Mouse (Mus musculus) induced T-regulatory cell, adult 2 months (primary cell): Measurements from ENCODE around the gene Kif13a.

Experiments used
- DNase-seq: peaks from one replicate; pipeline ENCODE4 v3.0.0-alpha.2; 2012; ENCODE audit warnings: low read depth

Kif13a gene

DNA sequence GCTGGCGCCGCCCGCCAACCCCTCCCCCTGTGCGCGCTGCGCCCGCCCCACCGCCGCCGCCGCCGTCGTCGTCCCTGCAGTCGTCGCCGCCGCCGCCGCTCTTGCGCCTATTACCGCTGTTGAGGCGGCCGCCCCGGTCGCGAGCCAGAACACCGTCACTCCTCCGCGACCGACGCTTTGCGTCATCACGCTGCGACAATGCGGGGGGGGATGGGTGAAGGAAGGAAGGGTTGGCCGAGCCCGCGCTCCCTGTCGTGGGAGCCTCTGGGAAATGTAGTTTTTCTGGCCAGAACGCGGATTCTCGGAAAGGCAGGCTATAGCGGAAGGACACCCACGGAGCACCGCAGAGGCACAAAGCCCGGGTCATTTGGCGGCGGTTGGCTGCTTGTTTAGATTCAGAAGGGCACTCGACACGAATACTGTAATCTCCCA lies 201.8 kb downstream of the Kif13a start, which contains the start of gene Nup153:
TSS of gene Nup153 (minus strand) at position 104 of the 432 bp plus-strand sequence.
- peak; percentile 100 for DNase-seq

DNA sequence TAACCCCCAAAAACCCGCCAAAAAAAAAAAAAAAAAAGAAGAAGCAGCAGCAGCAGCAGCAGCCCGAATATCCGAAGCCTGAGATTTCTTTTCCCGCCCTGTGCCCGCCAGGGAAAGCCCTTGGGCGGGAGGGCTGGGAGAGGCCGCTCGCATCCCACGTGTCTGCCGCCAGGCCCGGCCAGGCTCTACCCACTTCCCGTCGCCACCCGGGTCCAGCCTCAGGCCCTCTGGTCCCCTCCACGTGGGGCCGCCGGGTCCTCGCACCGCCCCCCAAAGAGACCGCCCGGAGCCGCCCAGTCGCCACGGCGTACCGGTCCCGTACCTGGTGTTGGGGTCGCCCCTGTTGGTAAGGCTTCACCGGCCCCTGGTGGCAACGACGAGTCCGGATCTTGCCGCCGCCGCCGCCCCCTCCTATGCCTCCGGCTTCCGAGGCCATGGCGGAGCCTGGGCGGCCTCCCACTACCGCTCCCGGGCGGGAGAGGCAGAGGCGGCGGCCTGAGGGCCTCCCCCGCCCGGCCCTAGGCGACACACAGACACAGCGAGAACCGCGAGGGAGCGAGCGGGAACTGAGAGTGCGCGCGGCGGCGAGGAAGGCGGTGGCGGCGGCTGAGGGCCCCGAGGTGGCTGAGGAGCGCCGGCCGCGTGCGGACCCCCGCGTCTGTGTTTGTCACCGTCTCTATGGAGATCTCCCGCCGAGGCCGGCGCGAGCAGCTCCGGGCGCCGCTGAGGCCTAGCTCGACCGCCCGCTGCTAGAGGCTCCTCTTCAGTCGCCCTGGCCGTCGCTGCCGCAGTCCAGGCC lies 202.4 kb downstream of the Kif13a start:
- DNase-seq = peak; percentile 77

DNA sequence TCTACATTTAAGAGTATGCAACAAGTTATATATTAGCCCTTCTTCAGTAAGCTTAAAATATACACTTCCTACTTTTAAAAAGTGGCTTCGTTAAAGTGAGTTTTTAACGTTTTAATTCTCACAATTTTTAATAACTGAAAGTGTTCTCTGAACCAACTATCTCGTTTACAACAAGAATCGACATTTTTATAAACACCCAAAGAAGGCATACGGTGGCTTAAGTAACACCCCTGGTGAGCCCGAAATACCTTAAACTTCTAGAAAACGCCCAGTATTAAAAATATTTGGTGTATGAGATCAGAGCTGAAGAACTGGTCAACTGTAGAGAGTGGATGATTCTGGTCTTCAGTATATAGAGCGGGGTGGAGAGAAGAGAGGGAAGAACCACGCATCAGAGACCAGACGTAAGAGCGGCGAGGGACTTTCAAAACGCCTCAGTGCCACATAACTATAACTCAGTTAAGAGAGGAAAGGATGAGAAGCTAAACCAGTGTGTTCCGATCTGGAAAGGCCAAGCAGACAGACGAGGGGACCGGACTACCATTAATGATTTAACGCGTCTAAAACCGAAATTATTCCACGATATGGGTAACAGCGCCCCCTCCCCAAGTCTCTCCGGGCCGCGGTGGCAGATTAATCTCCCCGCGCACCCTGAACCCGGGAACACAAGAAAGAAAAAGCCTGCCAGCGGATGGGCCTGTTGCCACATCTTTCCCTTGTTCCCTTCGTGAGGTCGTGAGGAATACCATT lies 203.2 kb downstream of the Kif13a start:
- peak; percentile 68 for DNase-seq

DNA sequence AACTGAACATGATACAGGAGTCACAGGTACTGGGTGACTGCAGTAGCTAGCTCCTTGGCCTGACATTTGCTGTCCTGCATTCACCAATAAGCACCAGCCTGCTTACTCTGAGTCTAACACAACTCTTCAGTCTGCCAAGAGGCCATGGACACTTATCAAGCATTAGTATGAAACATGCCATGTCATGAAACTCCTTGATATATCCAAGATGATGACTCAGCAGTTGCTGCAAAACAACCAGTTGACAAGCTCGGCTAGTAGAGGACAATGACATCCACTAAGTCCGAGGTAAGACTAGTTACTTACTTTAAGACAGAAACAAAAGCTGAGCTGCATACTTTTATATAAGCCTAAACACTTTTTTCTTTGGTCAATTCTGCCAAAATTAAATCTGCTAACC lies 204.4 kb downstream of the Kif13a start:
- peak; percentile 69 for DNase-seq

DNA sequence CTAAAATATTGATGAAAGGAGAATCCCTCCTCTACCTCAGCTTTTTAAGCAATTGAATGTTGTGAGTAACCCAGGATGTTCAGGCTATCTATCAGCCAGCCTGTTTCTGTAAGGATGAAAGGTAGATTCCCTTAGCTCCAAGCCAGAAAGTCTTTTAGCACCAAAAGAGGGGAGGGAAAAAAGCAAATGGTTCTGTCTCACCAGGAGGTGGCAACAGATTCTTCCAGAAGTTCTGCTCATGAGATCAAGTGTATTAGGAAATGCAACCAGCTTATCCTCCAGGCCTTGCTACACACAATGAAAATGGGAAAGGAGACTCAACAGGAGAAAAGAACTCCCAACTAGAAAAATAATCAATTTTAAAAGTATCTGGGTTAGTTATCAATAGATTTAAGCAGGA lies 205.3 kb downstream of the Kif13a start:
- peak; percentile 65 for DNase-seq

DNA sequence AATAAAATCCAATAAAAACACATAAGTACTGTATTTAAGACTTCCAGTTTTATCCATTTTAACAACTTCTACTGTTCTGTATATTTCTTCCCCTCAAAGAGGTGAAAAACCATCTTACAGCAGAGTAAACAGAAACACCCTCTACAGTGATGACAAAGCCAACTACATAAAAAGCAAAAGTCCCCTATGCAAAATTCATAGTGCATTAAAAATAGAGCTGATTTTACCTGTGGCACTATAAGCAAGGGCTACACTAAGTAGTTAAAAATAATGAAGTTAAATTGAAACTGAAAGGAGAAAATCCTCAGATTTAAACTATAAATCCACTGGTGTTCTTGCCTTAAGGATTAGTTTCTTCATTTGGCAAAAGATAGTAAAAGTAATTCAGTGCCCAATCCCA lies 208.7 kb downstream of the Kif13a start:
- DNase-seq = no peak

DNA sequence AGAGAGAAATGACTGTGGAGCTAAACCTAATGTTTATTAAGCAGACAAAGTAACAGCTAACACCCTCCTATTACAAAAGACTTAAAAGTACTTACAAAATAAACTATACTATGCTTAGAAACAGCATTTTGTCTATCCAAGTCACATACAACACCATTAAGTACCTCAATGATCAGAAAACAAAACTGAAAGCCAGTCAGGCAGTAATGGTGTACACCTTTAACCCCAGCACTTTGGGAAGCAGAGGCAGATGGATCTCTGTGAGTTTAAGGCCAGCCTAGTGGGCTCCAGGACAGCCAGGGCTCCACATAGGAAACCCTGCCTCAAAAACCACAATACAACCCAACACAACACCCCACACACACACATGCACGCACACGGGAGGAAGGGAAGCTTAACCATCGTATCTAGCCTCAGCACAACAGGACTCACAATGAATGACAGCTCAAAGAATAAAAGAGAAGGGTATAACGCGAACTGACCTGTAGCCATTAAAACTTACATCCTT lies 210.7 kb downstream of the Kif13a start:
- DNase-seq = peak; percentile 67

DNA sequence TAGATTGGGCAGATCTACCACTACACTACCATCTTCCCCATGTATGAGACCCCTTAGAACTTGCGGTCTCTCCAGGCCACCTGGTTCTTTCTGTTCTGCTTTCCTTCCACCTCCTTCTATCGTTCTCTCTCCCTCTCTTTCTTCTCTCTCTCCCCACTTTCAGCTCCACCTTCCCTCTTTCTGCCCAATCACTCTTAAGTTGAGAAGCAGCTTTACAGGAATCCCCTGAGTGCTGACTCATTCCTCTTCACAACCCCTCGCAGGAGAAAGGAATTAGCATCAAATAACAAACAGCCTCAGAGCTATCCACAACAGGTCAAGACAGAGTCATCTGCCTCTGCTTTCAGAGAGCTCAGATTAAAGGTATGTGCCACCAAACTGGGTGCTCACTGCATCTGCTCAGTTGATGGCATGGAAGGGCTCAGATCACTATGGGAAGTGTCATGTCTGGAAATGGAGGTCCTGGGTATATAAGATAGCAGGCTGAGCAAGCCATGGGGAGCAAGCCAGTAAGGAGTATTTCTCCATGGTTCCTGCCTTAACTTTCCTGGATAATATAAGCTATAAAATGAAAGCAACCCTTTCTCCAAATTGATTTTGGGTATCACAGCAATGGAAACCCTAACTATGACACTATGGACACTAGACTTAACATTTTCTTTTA lies 213.6 kb downstream of the Kif13a start:
- peak; percentile 28 for DNase-seq

DNA sequence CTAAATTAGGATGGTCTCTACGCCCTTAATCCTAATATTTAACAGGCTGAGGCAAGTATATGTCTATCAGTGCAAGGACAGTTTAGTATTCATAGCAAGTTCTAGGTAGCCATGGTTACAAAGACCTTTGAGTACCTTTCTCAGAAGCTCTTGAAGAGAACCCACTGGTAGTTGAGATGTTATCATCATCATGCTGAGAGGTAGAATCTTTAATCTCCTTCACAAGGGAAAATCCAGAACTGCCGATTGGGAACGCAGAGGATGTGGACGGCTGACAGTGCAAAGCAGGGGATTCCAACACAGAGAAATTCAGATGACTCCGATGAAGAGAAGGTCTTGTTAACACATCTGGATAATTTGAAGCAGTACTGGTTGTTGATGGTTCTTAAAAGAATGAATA lies 216.2 kb downstream of the Kif13a start:
- peak; percentile 48 for DNase-seq

DNA sequence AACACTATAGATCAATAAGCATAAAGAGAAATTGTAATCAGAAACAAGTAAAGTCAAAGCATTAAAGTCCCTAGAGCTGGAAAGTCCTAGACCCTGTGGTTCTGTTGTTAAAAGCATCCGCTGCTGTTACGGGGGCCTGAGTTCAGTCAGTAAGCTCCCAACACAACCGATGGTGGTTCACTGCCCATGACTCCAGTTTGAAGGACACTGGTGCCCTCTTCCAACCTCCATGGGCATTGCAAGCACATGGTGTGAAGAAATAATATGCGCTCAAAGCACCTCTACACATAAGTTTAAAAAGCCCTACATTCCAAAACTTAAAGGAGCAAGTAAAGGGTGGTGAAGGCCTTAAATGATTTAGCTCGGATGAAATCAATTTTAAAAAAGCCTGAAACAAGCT lies 226.5 kb downstream of the Kif13a start:
- peak; percentile 61 for DNase-seq

DNA sequence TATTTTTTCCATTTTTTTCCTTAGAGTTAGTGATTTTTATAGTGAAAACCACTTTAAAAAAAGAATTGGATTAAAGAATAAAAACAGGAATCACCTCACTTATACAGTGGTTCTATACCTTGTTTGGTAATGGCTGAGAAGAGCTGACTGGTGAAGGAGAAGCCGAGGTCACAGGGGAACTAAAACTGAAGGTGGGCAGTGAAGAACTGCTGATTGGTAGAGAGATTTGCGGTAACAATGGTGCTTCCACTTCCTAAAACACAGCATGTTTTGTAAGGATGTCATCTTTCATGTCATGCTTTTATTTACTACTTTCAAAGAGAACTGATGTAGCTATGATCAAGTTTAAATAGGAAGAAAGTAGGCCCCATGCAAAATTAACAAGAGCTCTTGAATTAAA lies 228.2 kb downstream of the Kif13a start:
- no peak for DNase-seq

DNA sequence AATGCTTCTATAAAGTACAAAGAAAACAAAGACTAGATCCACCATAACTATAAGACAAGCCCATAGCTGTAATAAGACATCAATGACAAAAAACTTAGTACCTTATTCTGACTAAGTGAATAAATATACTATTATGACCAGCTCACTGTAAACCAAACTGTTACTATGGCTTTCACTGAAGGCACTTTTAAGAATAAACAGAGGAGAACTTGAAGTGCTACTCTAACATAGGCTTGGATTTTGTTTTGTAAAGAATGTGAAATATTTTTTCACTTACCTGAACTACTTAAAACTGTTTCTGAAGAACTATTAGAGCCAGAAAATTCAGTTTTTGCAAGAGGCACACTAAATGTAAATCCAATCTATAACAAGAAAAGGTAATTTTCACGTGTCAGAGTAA lies 230.3 kb downstream of the Kif13a start:
- no peak for DNase-seq
